Mouse (Mus musculus): ENCODE data around the gene Cwh43.

DNA sequence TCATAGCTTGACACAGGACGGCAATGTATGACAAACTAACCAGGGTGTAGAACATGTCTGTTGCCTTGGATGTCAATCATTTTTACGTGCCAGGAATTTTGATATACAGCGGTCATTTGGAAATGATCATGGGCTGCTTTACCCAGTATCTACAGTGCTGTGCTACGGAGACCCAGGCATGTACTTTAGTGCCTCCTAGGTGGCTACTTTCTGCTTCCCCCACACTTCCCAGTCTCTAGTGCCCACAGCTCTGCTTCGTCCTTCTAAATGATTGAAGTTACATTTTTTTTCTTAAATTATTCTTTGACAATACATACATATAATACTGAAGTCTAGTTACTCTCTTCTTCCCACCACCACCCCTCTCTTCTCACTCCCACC lies 49.4 kb downstream of the Cwh43 start:
- TF ChIP-seq MAX (IDR thresholded peaks at IDR 0.05) = no peak
- no peak for TF ChIP-seq CTCF (IDR thresholded peaks at IDR 0.05; ENCODE audit: control insufficient read depth, insufficient read depth, insufficient read length)
- TF ChIP-seq MYOG (IDR thresholded peaks at IDR 0.05; ENCODE audit: control insufficient read depth, extremely low read depth, insufficient read length) = no peak
- TF ChIP-seq MYOD1 (IDR thresholded peaks at IDR 0.05; ENCODE audit: control insufficient read depth, insufficient read length, low read depth) = no peak
- TF ChIP-seq USF1 (IDR thresholded peaks at IDR 0.05; ENCODE audit: low read depth) = no peak
- TF ChIP-seq FOSL1 (IDR thresholded peaks at IDR 0.05; ENCODE audit: insufficient read depth, low read length, poor library complexity, severe bottlenecking) = no peak
- no peak for TF ChIP-seq CEBPB (IDR thresholded peaks at IDR 0.05; ENCODE audit: low read depth)

Measured in C2C12 (cell line).